Mouse (Mus musculus) brain, embryonic 14.5 days (tissue): Measurements from ENCODE around the gene Tarbp2. TPM values are rescaled to one million over a fixed set of nuclear protein-coding genes. Genes with fewer than 3 reads are reported as not detected.

Experiments
- DNase-seq: peaks from one replicate; pipeline ENCODE4 v3.0.0-alpha.2; 2011; ENCODE audit warnings: low read depth
- CTCF ChIP-seq: fragments of 200-500 bp; IDR thresholded peaks from 2 replicates; pipeline ENCODE4 v1.5.1; 2012; ENCODE audit warnings: inconsistent platforms, mild to moderate bottlenecking, moderate library complexity, borderline replicate concordance; ENCODE audit not compliant: insufficient read depth, insufficient read length; ENCODE audit errors: extremely low read depth
- POLR2A ChIP-seq: fragments of 200-500 bp; IDR thresholded peaks from 2 replicates; pipeline ENCODE4 v1.6.1; 2012; ENCODE audit warnings: mild to moderate bottlenecking, inconsistent platforms, borderline replicate concordance; ENCODE audit not compliant: poor library complexity, insufficient read depth, insufficient read length, severe bottlenecking; ENCODE audit errors: extremely low read depth
- polyA plus RNA-seq: library from polyadenylated mRNA; depleted of rRNA; stranded (reverse); fragments of >200 nt; gene quantifications from 2 replicates; pipeline ENCODE4 v1.2.3, GENCODE M21; 2012

The Tarbp2 gene
- polyA plus RNA-seq, 1 experiment, result 126 TPM

GRCm38 (mm10) chr15:102532106-102532900, 14.3 kb downstream of the Tarbp2 start:
- no peak for DNase-seq
- TF ChIP-seq POLR2A (no peak), CTCF (no peak)

GRCm38 (mm10) chr15:102533926-102534325, 15.9 kb downstream of the Tarbp2 start:
- DNase-seq, result no peak
- TF ChIP-seq CTCF, result no peak
- no peak for TF ChIP-seq POLR2A

GRCm38 (mm10) chr15:102544801-102545200, 26.8 kb downstream of the Tarbp2 start:
- DNase-seq, result peak; percentile 66
- TF ChIP-seq POLR2A (no peak), CTCF (no peak)

GRCm38 (mm10) chr15:102546246-102546645, 28.3 kb downstream of the Tarbp2 start:
- DNase-seq, result no peak
- no peak for TF ChIP-seq POLR2A
- no peak for TF ChIP-seq CTCF

GRCm38 (mm10) chr15:102546677-102547427, 28.9 kb downstream of the Tarbp2 start:
- TF ChIP-seq POLR2A, result no peak
- no peak for TF ChIP-seq CTCF
- peak; percentile 95 for DNase-seq

- TF ChIP-seq CTCF, result no peak
- no peak for TF ChIP-seq POLR2A
- peak; percentile 83 for DNase-seq
These were observed 29.5 kb downstream of the Tarbp2 start for GRCm38 (mm10) chr15:102547478-102547877.

GRCm38 (mm10) chr15:102552599-102552998, 34.6 kb downstream of the Tarbp2 start:
- no peak for TF ChIP-seq POLR2A
- TF ChIP-seq CTCF, result no peak
- DNase-seq, result no peak

- DNase-seq, result no peak
- TF ChIP-seq POLR2A (no peak), CTCF (no peak)
These were observed 37.6 kb downstream of the Tarbp2 start for GRCm38 (mm10) chr15:102555581-102555980.

GRCm38 (mm10) chr15:102557580-102557979, 39.6 kb downstream of the Tarbp2 start:
- TF ChIP-seq CTCF, result peak; percentile 26; the same call in 1 of the 2 replicates
- TF ChIP-seq POLR2A, result no peak
- peak; percentile 17 for DNase-seq

GRCm38 (mm10) chr15:102562491-102562890, 44.5 kb downstream of the Tarbp2 start:
- TF ChIP-seq CTCF (no peak), POLR2A (no peak)
- no peak for DNase-seq

GRCm38 (mm10) chr15:102563061-102563460, 45.1 kb downstream of the Tarbp2 start:
- no peak for TF ChIP-seq CTCF
- no peak for TF ChIP-seq POLR2A
- no peak for DNase-seq

- TF ChIP-seq CTCF (no peak), POLR2A (no peak)
- DNase-seq, result no peak
These were observed 45.7 kb downstream of the Tarbp2 start for GRCm38 (mm10) chr15:102563681-102564080.

GRCm38 (mm10) chr15:102567849-102568248, 49.9 kb downstream of the Tarbp2 start:
- DNase-seq, result no peak
- no peak for TF ChIP-seq POLR2A
- no peak for TF ChIP-seq CTCF
